Mouse (Mus musculus): ENCODE results near the gene Htra3. TPM values are rescaled to one million over a fixed set of nuclear protein-coding genes. Genes with fewer than 3 reads are reported as not detected.
A peak's percentile ranks its signal among the peaks of the same experiment; 100 is the strongest.

Htra3 gene
- polyA plus RNA-seq, 1 experiment from 2014 or later = 52.2 TPM

GRCm38 (mm10) chr5:35705411-35705810 lies 25.8 kb upstream of the Htra3 start:
- H3K4me3 ChIP-seq (ENCODE audit: low read depth, low read length) = no peak overlapping the region
- H3K36me3 ChIP-seq (ENCODE audit: control insufficient read depth, insufficient read depth, low read length) = no peaks in the 10 kb centered on the region
- no peak for ATAC-seq (ENCODE audit: insufficient number of reproducible peaks, insufficient read depth, low FRiP score, low read depth)
- no peak overlapping the region for H3K9ac ChIP-seq (replicated peaks; ENCODE audit: low read depth, low read length)
- WGBS = 90% methylated on average over 3 of the region's 3 CpGs
- H3K4me1 ChIP-seq (ENCODE audit: control insufficient read depth, insufficient read depth, low read length) = no peaks in the 10 kb centered on the region
- H3K27me3 ChIP-seq (ENCODE audit: control insufficient read depth, insufficient read depth, low read length) = no peaks in the 10 kb centered on the region
- H3K9me3 ChIP-seq (ENCODE audit: control insufficient read depth, low read depth, low read length) = no peaks in the 10 kb centered on the region
- no peak overlapping the region for H3K27ac ChIP-seq (ENCODE audit: low read length)
- no peak overlapping the region for H3K4me2 ChIP-seq (replicated peaks; ENCODE audit: low read depth, low read length)

DNA sequence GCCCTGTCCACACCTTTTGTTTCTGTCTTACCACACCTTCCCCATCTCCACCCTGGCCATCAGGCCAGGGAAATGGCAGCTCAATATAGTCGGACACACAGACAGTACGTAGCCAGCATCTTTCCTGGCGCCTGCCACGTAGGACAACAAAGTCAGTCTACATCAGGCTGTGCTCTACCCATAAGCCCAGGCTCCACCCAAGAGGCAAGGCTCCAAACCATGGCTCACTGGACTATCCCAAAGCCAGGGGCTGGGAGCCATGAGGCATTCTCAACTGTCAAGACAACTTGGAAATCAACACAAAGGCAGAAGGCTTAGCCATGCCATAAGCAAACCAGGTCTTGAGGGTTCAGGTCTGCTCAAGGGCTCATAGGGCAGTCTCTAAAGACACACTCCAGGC lies 24.2 kb upstream of the Htra3 start:
- 97% methylated on average over 4 of the region's 4 CpGs for WGBS
- no peak overlapping the region for H3K27ac ChIP-seq (ENCODE audit: low read length)
- no peak overlapping the region for H3K9ac ChIP-seq (replicated peaks; ENCODE audit: low read depth, low read length)
- no peak overlapping the region for H3K4me3 ChIP-seq (ENCODE audit: low read depth, low read length)
- H3K36me3 ChIP-seq (ENCODE audit: control insufficient read depth, insufficient read depth, low read length) = no peaks in the 10 kb centered on the region
- H3K9me3 ChIP-seq (ENCODE audit: control insufficient read depth, low read depth, low read length) = no peaks in the 10 kb centered on the region
- H3K4me1 ChIP-seq (ENCODE audit: control insufficient read depth, insufficient read depth, low read length) = no peaks in the 10 kb centered on the region
- ATAC-seq (ENCODE audit: insufficient number of reproducible peaks, insufficient read depth, low FRiP score, low read depth) = no peak
- H3K27me3 ChIP-seq (ENCODE audit: control insufficient read depth, insufficient read depth, low read length) = no peaks in the 10 kb centered on the region
- H3K4me2 ChIP-seq (replicated peaks; ENCODE audit: low read depth, low read length) = no peak overlapping the region

DNA sequence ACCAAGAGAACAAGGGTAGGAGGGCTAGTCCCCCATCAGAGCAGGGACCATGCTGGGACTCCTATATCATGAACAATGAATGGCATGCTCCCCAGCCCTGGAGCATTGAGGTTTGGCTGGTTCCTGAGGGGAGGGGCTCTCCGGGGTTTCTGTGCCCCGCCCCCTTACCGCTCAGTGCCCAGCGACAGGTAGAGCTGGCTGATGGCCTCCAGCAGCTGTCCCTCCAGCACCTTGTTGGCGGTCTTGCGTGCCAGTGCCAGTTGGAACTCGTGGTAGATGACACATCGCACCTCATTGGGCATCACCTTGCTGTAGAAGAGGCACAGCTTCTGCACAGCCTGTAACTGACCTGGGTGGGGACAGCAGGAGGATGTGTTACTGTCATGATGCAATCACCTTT lies 23.6 kb upstream of the Htra3 start:
- H3K4me1 ChIP-seq (ENCODE audit: control insufficient read depth, insufficient read depth, low read length) = no peaks in the 10 kb centered on the region
- H3K4me2 ChIP-seq (replicated peaks; ENCODE audit: low read depth, low read length) = no peak overlapping the region
- H3K9me3 ChIP-seq (ENCODE audit: control insufficient read depth, low read depth, low read length) = no peaks in the 10 kb centered on the region
- ATAC-seq (ENCODE audit: insufficient number of reproducible peaks, insufficient read depth, low FRiP score, low read depth) = no peak
- H3K27ac ChIP-seq (ENCODE audit: low read length) = no peak overlapping the region
- H3K4me3 ChIP-seq (ENCODE audit: low read depth, low read length) = no peak overlapping the region
- no peaks in the 10 kb centered on the region for H3K36me3 ChIP-seq (ENCODE audit: control insufficient read depth, insufficient read depth, low read length)
- no peak overlapping the region for H3K9ac ChIP-seq (replicated peaks; ENCODE audit: low read depth, low read length)
- no peaks in the 10 kb centered on the region for H3K27me3 ChIP-seq (ENCODE audit: control insufficient read depth, insufficient read depth, low read length)
- WGBS = 85% methylated on average over 8 of the region's 8 CpGs

DNA sequence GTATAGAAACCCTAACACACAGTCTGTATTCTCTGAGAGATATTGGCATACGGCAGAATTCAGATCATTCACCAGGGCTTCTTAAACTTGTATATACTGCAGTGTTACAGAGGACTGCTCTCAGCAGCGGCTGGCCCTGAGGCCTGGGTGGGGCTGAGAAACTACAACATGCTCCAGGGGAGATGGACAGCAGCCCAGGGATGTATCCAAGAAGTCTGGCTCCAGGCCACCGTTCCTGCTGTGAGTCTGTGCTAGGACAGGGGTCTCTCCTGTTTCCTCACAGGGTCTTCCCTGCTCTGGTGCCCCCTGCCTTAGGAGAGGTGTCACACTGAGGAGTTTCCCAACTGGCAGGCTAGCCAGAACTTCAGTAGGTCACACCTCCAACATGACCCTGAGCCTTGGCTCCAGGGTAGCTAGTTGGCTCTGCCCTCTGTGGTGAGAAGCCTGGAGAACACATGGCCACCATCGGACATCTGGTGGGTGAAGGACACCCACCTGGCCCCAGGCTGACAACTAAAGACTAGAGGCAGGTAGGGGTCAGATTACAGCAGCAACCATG lies 23.1 kb upstream of the Htra3 start:
- Histone ChIP-seq H3K36me3 (ENCODE audit: control insufficient read depth, insufficient read depth, low read length) (no peaks in the 10 kb centered on the region), H3K4me3 (ENCODE audit: low read depth, low read length) (no peak overlapping the region), H3K9me3 (ENCODE audit: control insufficient read depth, low read depth, low read length) (no peaks in the 10 kb centered on the region), H3K4me1 (ENCODE audit: control insufficient read depth, insufficient read depth, low read length) (no peaks in the 10 kb centered on the region), H3K4me2 (replicated peaks; ENCODE audit: low read depth, low read length) (no peak overlapping the region), H3K9ac (replicated peaks; ENCODE audit: low read depth, low read length) (no peak overlapping the region), H3K27ac (ENCODE audit: low read length) (no peak overlapping the region), H3K27me3 (ENCODE audit: control insufficient read depth, insufficient read depth, low read length) (no peaks in the 10 kb centered on the region)
- no peak for ATAC-seq (ENCODE audit: insufficient number of reproducible peaks, insufficient read depth, low FRiP score, low read depth)
- 73% methylated on average over 4 of the region's 4 CpGs for WGBS

DNA sequence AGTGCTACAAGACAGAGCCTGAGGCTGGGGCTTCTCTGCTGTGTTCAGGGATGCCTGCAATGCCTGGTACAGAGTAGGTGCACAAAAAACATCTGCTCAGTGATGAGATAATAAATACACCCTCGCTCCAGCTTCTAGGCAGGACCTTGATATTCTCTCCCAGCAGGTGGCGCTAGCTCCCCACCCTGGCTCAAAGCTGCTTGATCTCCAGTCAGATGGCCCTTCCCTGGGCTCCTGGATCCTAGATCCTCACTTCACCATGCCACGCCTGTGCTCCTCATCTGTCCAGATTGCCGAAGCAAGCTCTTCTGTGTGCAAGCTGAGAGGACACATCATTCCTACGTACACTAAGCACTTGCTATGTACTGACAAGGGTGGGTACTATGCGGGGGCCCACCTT lies 21.5 kb upstream of the Htra3 start:
- Histone ChIP-seq H3K4me3 (ENCODE audit: low read depth, low read length) (no peak overlapping the region), H3K4me2 (replicated peaks; ENCODE audit: low read depth, low read length) (no peak overlapping the region), H3K27ac (ENCODE audit: low read length) (no peak overlapping the region), H3K4me1 (ENCODE audit: control insufficient read depth, insufficient read depth, low read length) (no peaks in the 10 kb centered on the region), H3K9ac (replicated peaks; ENCODE audit: low read depth, low read length) (no peak overlapping the region), H3K27me3 (ENCODE audit: control insufficient read depth, insufficient read depth, low read length) (no peaks in the 10 kb centered on the region), H3K9me3 (ENCODE audit: control insufficient read depth, low read depth, low read length) (no peaks in the 10 kb centered on the region), H3K36me3 (ENCODE audit: control insufficient read depth, insufficient read depth, low read length) (no peaks in the 10 kb centered on the region)
- ATAC-seq (ENCODE audit: insufficient number of reproducible peaks, insufficient read depth, low FRiP score, low read depth) = no peak
- WGBS = 45% methylated on average over 6 of the region's 6 CpGs

- Histone ChIP-seq H3K27ac (ENCODE audit: low read length) (no peak overlapping the region), H3K4me1 (ENCODE audit: control insufficient read depth, insufficient read depth, low read length) (peaks cover 9% of the 10 kb centered on the region), H3K4me2 (replicated peaks; ENCODE audit: low read depth, low read length) (no peak overlapping the region), H3K9ac (replicated peaks; ENCODE audit: low read depth, low read length) (no peak overlapping the region), H3K4me3 (ENCODE audit: low read depth, low read length) (no peak overlapping the region), H3K9me3 (ENCODE audit: control insufficient read depth, low read depth, low read length) (no peaks in the 10 kb centered on the region), H3K27me3 (ENCODE audit: control insufficient read depth, insufficient read depth, low read length) (no peaks in the 10 kb centered on the region), H3K36me3 (ENCODE audit: control insufficient read depth, insufficient read depth, low read length) (no peaks in the 10 kb centered on the region)
- no peak for ATAC-seq (ENCODE audit: insufficient number of reproducible peaks, insufficient read depth, low FRiP score, low read depth)
- 26% methylated on average over 5 of the region's 5 CpGs for WGBS
Observed at GRCm38 (mm10) chr5:35695815-35696214, 16.2 kb upstream of the Htra3 start.

- H3K27me3 ChIP-seq (ENCODE audit: control insufficient read depth, insufficient read depth, low read length) = no peaks in the 10 kb centered on the region
- no peak overlapping the region for H3K27ac ChIP-seq (ENCODE audit: low read length)
- H3K4me1 ChIP-seq (ENCODE audit: control insufficient read depth, insufficient read depth, low read length) = peaks cover 14% of the 10 kb centered on the region
- H3K9ac ChIP-seq (replicated peaks; ENCODE audit: low read depth, low read length) = no peak overlapping the region
- no peak overlapping the region for H3K4me2 ChIP-seq (replicated peaks; ENCODE audit: low read depth, low read length)
- no peak overlapping the region for H3K4me3 ChIP-seq (ENCODE audit: low read depth, low read length)
- ATAC-seq (ENCODE audit: insufficient number of reproducible peaks, insufficient read depth, low FRiP score, low read depth) = no peak
- 67% methylated on average over 4 of the region's 4 CpGs for WGBS
- H3K36me3 ChIP-seq (ENCODE audit: control insufficient read depth, insufficient read depth, low read length) = no peaks in the 10 kb centered on the region
- no peaks in the 10 kb centered on the region for H3K9me3 ChIP-seq (ENCODE audit: control insufficient read depth, low read depth, low read length)
Observed at GRCm38 (mm10) chr5:35693638-35694037, 14.1 kb upstream of the Htra3 start.

DNA sequence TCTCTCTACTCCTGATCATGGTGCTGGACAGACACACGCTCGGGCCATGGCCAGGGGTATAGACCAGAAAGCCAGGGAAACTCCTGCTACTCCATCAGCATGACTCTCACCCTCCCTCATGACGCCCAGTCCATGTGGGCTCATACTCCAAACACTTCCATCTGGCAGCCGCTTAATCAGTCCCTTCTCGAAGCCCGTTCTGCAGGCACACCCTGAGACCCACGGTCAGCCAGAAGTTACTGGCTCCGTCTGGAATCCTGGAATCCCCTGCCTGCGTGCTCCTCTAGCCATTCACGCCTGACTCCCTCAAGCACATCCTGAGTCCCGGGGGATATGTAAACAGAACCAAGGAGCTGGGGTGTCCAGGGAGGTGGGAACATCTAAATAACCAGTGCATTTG lies 11.7 kb upstream of the Htra3 start:
- Histone ChIP-seq H3K36me3 (ENCODE audit: control insufficient read depth, insufficient read depth, low read length) (no peaks in the 10 kb centered on the region), H3K9ac (replicated peaks; ENCODE audit: low read depth, low read length) (no peak overlapping the region), H3K4me3 (ENCODE audit: low read depth, low read length) (no peak overlapping the region), H3K27ac (ENCODE audit: low read length) (peak overlapping the region; percentile 13; the same call in 1 of the 2 replicates), H3K4me2 (replicated peaks; ENCODE audit: low read depth, low read length) (no peak overlapping the region), H3K27me3 (ENCODE audit: control insufficient read depth, insufficient read depth, low read length) (no peaks in the 10 kb centered on the region), H3K4me1 (ENCODE audit: control insufficient read depth, insufficient read depth, low read length) (peaks cover 20% of the 10 kb centered on the region), H3K9me3 (ENCODE audit: control insufficient read depth, low read depth, low read length) (no peaks in the 10 kb centered on the region)
- WGBS = 30% methylated on average over 11 of the region's 11 CpGs
- no peak; the same call in 1 of the 2 replicates for ATAC-seq (ENCODE audit: insufficient number of reproducible peaks, insufficient read depth, low FRiP score, low read depth)

DNA sequence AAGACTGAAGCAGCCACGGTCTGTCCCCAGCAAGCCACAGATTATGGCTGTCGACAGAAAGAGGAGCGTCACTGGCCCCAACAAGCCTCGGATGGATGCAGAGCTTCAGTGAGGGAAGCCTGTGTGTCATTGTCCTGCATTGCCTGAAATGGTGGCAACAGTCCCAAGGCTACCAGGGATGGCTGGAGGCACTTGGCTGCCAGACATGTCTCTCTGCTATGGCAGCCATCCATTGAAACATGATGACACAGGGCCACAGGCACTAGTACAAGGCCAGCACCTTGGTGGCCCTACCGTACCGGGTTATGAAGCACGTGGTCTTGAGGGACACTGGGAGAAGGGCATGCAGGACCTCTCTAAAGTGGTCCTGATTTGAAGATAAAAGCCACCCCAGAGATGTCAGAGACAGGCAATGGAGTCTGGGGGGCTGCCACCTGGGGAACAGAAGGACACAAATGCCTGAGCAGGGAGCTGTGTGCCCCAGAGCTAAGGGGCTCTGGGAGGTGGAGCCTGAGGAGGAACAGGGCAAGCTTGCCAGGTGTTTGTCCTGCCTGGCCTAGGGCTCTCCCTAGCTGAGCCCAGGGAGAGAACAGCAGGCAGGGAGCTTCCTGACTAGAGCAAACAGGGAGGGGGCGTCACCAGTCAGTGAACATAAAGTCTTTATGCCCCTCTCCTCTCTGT lies 11.0 kb upstream of the Htra3 start:
- H3K9me3 ChIP-seq (ENCODE audit: control insufficient read depth, low read depth, low read length) = no peaks in the 10 kb centered on the region
- H3K27ac ChIP-seq (ENCODE audit: low read length) = no peak overlapping the region
- H3K9ac ChIP-seq (replicated peaks; ENCODE audit: low read depth, low read length) = no peak overlapping the region
- WGBS = 90% methylated on average over 8 of the region's 8 CpGs
- H3K4me3 ChIP-seq (ENCODE audit: low read depth, low read length) = no peak overlapping the region
- no peak for ATAC-seq (ENCODE audit: insufficient number of reproducible peaks, insufficient read depth, low FRiP score, low read depth)
- no peaks in the 10 kb centered on the region for H3K27me3 ChIP-seq (ENCODE audit: control insufficient read depth, insufficient read depth, low read length)
- H3K36me3 ChIP-seq (ENCODE audit: control insufficient read depth, insufficient read depth, low read length) = no peaks in the 10 kb centered on the region
- H3K4me2 ChIP-seq (replicated peaks; ENCODE audit: low read depth, low read length) = no peak overlapping the region
- H3K4me1 ChIP-seq (ENCODE audit: control insufficient read depth, insufficient read depth, low read length) = peaks cover 20% of the 10 kb centered on the region

Data from stomach, embryonic 14.5 days (tissue).